Mouse (Mus musculus) heart, embryonic 14.5 days (tissue): ENCODE measurements around the gene Glis3. TPM values are rescaled to one million over a fixed set of nuclear protein-coding genes. Genes with fewer than 3 reads are reported as not detected.

Experiments used
- ATAC-seq: fragments of 200-750 bp; cut with Nextera tagmentation; 2 replicates; pipeline ENCODE4 v1.8.0; 2017; ENCODE audit warnings: low read depth, moderate TSS enrichment; ENCODE audit not compliant: insufficient number of reproducible peaks, insufficient read depth, low FRiP score
- H3K27ac ChIP-seq, 2 experiments: fragments of 200-500 bp in 1 of 2; fragments of 300-500 bp in 1 of 2; sonication (generic) in 1 of 2; replicated peaks in 1 of 2; 2 replicates each; pipeline ENCODE4 v1.5.1; 2012 to 2014; ENCODE audit warnings: low read depth in 2 of 2, low read length in 2 of 2, control low read depth in 1 of 2, mild to moderate bottlenecking in 1 of 2, mixed read lengths in 1 of 2; ENCODE audit not compliant: control insufficient read depth in 1 of 2, insufficient read depth in 1 of 2
- H3K27me3 ChIP-seq: fragments of 300-500 bp; sonication (generic); 2 replicates; pipeline ENCODE4 v1.6.1; 2014; ENCODE audit warnings: mild to moderate bottlenecking, low read length, control low read depth; ENCODE audit not compliant: control insufficient read depth, insufficient read depth
- H3K36me3 ChIP-seq: fragments of 300-500 bp; sonication (generic); 2 replicates; pipeline ENCODE4 v1.6.1; 2014; ENCODE audit warnings: mild to moderate bottlenecking, control low read depth, low read length, mixed read lengths; ENCODE audit not compliant: control insufficient read depth, insufficient read depth
- H3K4me1 ChIP-seq, 2 experiments: fragments of 200-500 bp in 1 of 2; fragments of 300-500 bp in 1 of 2; sonication (generic) in 1 of 2; 2 replicates each; pipeline ENCODE4 v1.6.1; 2012 to 2014; ENCODE audit warnings: low read length in 2 of 2, control low read depth in 1 of 2, mixed read lengths in 1 of 2; ENCODE audit not compliant: control insufficient read depth in 2 of 2, insufficient read depth in 2 of 2
- H3K4me2 ChIP-seq: fragments of 300-500 bp; sonication (generic); 2 replicates; pipeline ENCODE4 v1.6.1; 2014; ENCODE audit warnings: mild to moderate bottlenecking, low read length
- H3K4me3 ChIP-seq, 2 experiments: fragments of 200-500 bp in 1 of 2; fragments of 300-500 bp in 1 of 2; sonication (generic) in 1 of 2; 2 replicates each; pipeline ENCODE4 v1.5.1; 2012 to 2014; ENCODE audit warnings: low read length in 2 of 2, mild to moderate bottlenecking in 2 of 2, control low read depth in 1 of 2, low read depth in 1 of 2, moderate library complexity in 1 of 2; ENCODE audit not compliant: control insufficient read depth in 1 of 2, insufficient read depth in 1 of 2
- H3K9ac ChIP-seq: fragments of 300-500 bp; sonication (generic); 2 replicates; pipeline ENCODE4 v1.6.1; 2014; ENCODE audit warnings: mild to moderate bottlenecking, low read length
- H3K9me3 ChIP-seq: fragments of 300-500 bp; sonication (generic); 2 replicates; pipeline ENCODE4 v1.6.1; 2016; ENCODE audit warnings: low read length, control low read depth; ENCODE audit not compliant: control insufficient read depth
- WGBS: fragments of 180-500 bp; shearing (Covaris S2); extraction: QIAGEN DNeasy Blood & Tissue Kit; methylation state at CpG from one replicate; pipeline ENCODE4 v1.1.7; 2014; 5-methylcytosine and 5-hydroxymethylcytosine counted together
- polyA plus RNA-seq: library from polyadenylated mRNA; unstranded; fragments of >200 nt; fragmentation: Nextera tagmentation; extraction: Ambion mirVana; gene quantifications from 2 replicates; pipeline ENCODE4 v1.2.1, GENCODE M21; 2014

The Glis3 gene
- polyA plus RNA-seq, 1 experiment from 2014 or later: 1.6 TPM

GRCm38 (mm10) chr19:28328444-28329110 lies 351.3 kb downstream of the Glis3 start:
- no peak for ATAC-seq

GRCm38 (mm10) chr19:28327536-28327935 lies 352.3 kb downstream of the Glis3 start:
- H3K9me3 ChIP-seq: no peaks in the 10 kb centered on the region
- no peak overlapping the region for H3K9ac ChIP-seq
- H3K4me2 ChIP-seq: no peak overlapping the region
- 81% methylated on average over 5 of the region's 5 CpGs for WGBS
- no peak overlapping the region for H3K4me3 ChIP-seq
- peaks cover 0 to 4% of the 10 kb centered on the region in 2 experiments; a peak in 3 of 4 replicates for H3K4me1 ChIP-seq
- no peak overlapping the region; a peak in 1 of 4 replicates for H3K27ac ChIP-seq
- no peak for ATAC-seq
- no peaks in the 10 kb centered on the region for H3K36me3 ChIP-seq
- H3K27me3 ChIP-seq: no peaks in the 10 kb centered on the region

More at GRCm38 (mm10) chr19:28328444-28329110, 351.3 kb downstream of the Glis3 start:
- Histone ChIP-seq H3K36me3 (no peaks in the 10 kb centered on the region), H3K4me1 (peaks cover 6% of the 10 kb centered on the region in 2 experiments; a peak in 3 of 4 replicates), H3K9ac (no peak overlapping the region), H3K9me3 (no peaks in the 10 kb centered on the region), H3K27me3 (no peaks in the 10 kb centered on the region), H3K27ac (peak overlapping the region; percentile 46 to 67), H3K4me3 (no peak overlapping the region), H3K4me2 (no peak overlapping the region)
- 46% methylated on average over 16 of the region's 16 CpGs for WGBS

- no peaks in the 10 kb centered on the region for H3K27me3 ChIP-seq
- WGBS: 32% methylated on average over 6 of the region's 6 CpGs
- H3K9me3 ChIP-seq: no peaks in the 10 kb centered on the region
- H3K4me2 ChIP-seq: no peak overlapping the region
- H3K9ac ChIP-seq: no peak overlapping the region
- no peaks in the 10 kb centered on the region; a peak in 1 of 4 replicates for H3K4me1 ChIP-seq
- H3K27ac ChIP-seq: no peak overlapping the region
- no peak for ATAC-seq
- H3K4me3 ChIP-seq: no peak overlapping the region
- no peaks in the 10 kb centered on the region for H3K36me3 ChIP-seq
Measured at GRCm38 (mm10) chr19:28306036-28306435, 373.8 kb downstream of the Glis3 start.

- WGBS: 69% methylated on average over 4 of the region's 4 CpGs
- Histone ChIP-seq H3K4me3 (no peak overlapping the region), H3K9me3 (no peaks in the 10 kb centered on the region), H3K4me1 (no peaks in the 10 kb centered on the region; a peak in 1 of 4 replicates), H3K4me2 (no peak overlapping the region), H3K9ac (no peak overlapping the region), H3K36me3 (no peaks in the 10 kb centered on the region), H3K27me3 (no peaks in the 10 kb centered on the region), H3K27ac (no peak overlapping the region)
- no peak for ATAC-seq
Measured at GRCm38 (mm10) chr19:28305510-28305909, 374.4 kb downstream of the Glis3 start.

- H3K36me3 ChIP-seq: no peaks in the 10 kb centered on the region
- H3K4me2 ChIP-seq: no peak overlapping the region
- no peak for ATAC-seq
- peaks cover 6 to 12% of the 10 kb centered on the region in 2 experiments; a peak in 3 of 4 replicates for H3K4me1 ChIP-seq
- H3K27me3 ChIP-seq: no peaks in the 10 kb centered on the region
- no peak overlapping the region for H3K4me3 ChIP-seq
- no peak overlapping the region for H3K27ac ChIP-seq
- H3K9ac ChIP-seq: no peak overlapping the region
- WGBS: 68% methylated on average over 2 of the region's 2 CpGs
- no peaks in the 10 kb centered on the region for H3K9me3 ChIP-seq
Measured at GRCm38 (mm10) chr19:28302831-28303242, 377.0 kb downstream of the Glis3 start.

- H3K4me3 ChIP-seq: no peak overlapping the region
- WGBS: 55% methylated on average over 8 of the region's 8 CpGs
- no peak for ATAC-seq
- no peak overlapping the region for H3K9ac ChIP-seq
- no peak overlapping the region for H3K27ac ChIP-seq
- H3K27me3 ChIP-seq: no peaks in the 10 kb centered on the region
- no peak overlapping the region for H3K4me2 ChIP-seq
- H3K4me1 ChIP-seq: peaks cover 6 to 12% of the 10 kb centered on the region in 2 experiments; a peak in 3 of 4 replicates
- no peaks in the 10 kb centered on the region for H3K36me3 ChIP-seq
- H3K9me3 ChIP-seq: no peaks in the 10 kb centered on the region
Measured at GRCm38 (mm10) chr19:28300226-28300625, 379.7 kb downstream of the Glis3 start.

GRCm38 (mm10) chr19:28299211-28299775 lies 380.6 kb downstream of the Glis3 start:
- H3K9ac ChIP-seq: no peak overlapping the region
- ATAC-seq: no peak
- H3K27me3 ChIP-seq: no peaks in the 10 kb centered on the region
- H3K9me3 ChIP-seq: no peaks in the 10 kb centered on the region
- no peak overlapping the region for H3K4me3 ChIP-seq
- no peak overlapping the region for H3K27ac ChIP-seq
- peaks cover 6 to 12% of the 10 kb centered on the region in 2 experiments; a peak in 3 of 4 replicates for H3K4me1 ChIP-seq
- H3K4me2 ChIP-seq: no peak overlapping the region
- WGBS: 35% methylated on average over 11 of the region's 11 CpGs
- H3K36me3 ChIP-seq: no peaks in the 10 kb centered on the region
